Mouse (Mus musculus): ENCODE measurements around the gene Tufm. TPM values are rescaled to one million over a fixed set of nuclear protein-coding genes. Genes with fewer than 3 reads are reported as not detected.

Gene Tufm
- total and polyA plus RNA-seq, 2 experiments = 90.8 to 163 TPM

- H3K79me2 ChIP-seq (ENCODE audit: control insufficient read depth, insufficient read depth, low read length) = peaks cover 4% of the 10 kb centered on the region; the same call in 1 of the 2 replicates
- peak within 1 kb of the TSS; percentile 96 for H3K4me3 ChIP-seq (ENCODE audit: insufficient read depth, low read depth, low read length)
- H3K4me1 ChIP-seq (ENCODE audit: control insufficient read depth, insufficient read depth, low read length) = no peaks in the 10 kb centered on the region; the same call in 1 of the 2 replicates
- DNase-seq (ENCODE audit: extremely low read depth, low read depth, low spot score) = peak; percentile 89
- 2% methylated on average over 48 of the region's 72 CpGs for WGBS
- H3K9ac ChIP-seq (ENCODE audit: low read depth, low read length) = peak within 1 kb of the TSS; percentile 97
- no peaks in the 10 kb centered on the region for H3K27me3 ChIP-seq (ENCODE audit: control insufficient read depth, insufficient read depth, low read length)
- TF ChIP-seq POLR2A (IDR thresholded peaks at IDR 0.05; ENCODE audit: extremely low read depth, insufficient read depth, low read length) (0 out of 2 replicates have a peak, but pooled peaks have one; percentile 29), CTCF (IDR thresholded peaks at IDR 0.05; ENCODE audit: low read depth, low read length) (peak; percentile 74)
- H3K36me3 ChIP-seq (ENCODE audit: control insufficient read depth, insufficient read depth, low read length) = peaks cover 26% of the 10 kb centered on the region
- peak within 1 kb of the TSS; percentile 91 for H3K27ac ChIP-seq (replicated peaks; ENCODE audit: insufficient read depth, low read depth, low read length)
These were observed 16.2 kb downstream of the Tufm start, which contains the start of gene Atxn2l for GRCm38 (mm10) chr7:126503273-126503878. Gene Atxn2l, minus strand, starts transcription at chr7:126503437.

- DNase-seq (ENCODE audit: extremely low read depth, low read depth, low spot score) = no peak
- 49% methylated on average over 2 of the region's 2 CpGs for WGBS
- no peak overlapping the region for H3K27ac ChIP-seq (replicated peaks; ENCODE audit: insufficient read depth, low read depth, low read length)
- no peaks in the 10 kb centered on the region for H3K27me3 ChIP-seq (ENCODE audit: control insufficient read depth, insufficient read depth, low read length)
- no peak for TF ChIP-seq POLR2A (IDR thresholded peaks at IDR 0.05; ENCODE audit: extremely low read depth, insufficient read depth, low read length)
- no peak for TF ChIP-seq CTCF (IDR thresholded peaks at IDR 0.05; ENCODE audit: low read depth, low read length)
- peaks cover 13% of the 10 kb centered on the region for H3K36me3 ChIP-seq (ENCODE audit: control insufficient read depth, insufficient read depth, low read length)
- H3K9ac ChIP-seq (ENCODE audit: low read depth, low read length) = no peak overlapping the region
- H3K4me3 ChIP-seq (ENCODE audit: insufficient read depth, low read depth, low read length) = no peak overlapping the region
- H3K4me1 ChIP-seq (ENCODE audit: control insufficient read depth, insufficient read depth, low read length) = no peaks in the 10 kb centered on the region; the same call in 1 of the 2 replicates
- H3K79me2 ChIP-seq (ENCODE audit: control insufficient read depth, insufficient read depth, low read length) = peaks cover 4% of the 10 kb centered on the region; the same call in 1 of the 2 replicates
These were observed 17.8 kb downstream of the Tufm start for GRCm38 (mm10) chr7:126504913-126505312.

GRCm38 (mm10) chr7:126507126-126507778, 20.1 kb downstream of the Tufm start:
- TF ChIP-seq POLR2A (IDR thresholded peaks at IDR 0.05; ENCODE audit: extremely low read depth, insufficient read depth, low read length) = no peak
- no peak for TF ChIP-seq CTCF (IDR thresholded peaks at IDR 0.05; ENCODE audit: low read depth, low read length)
- Histone ChIP-seq H3K4me3 (ENCODE audit: insufficient read depth, low read depth, low read length) (no peak overlapping the region), H3K27me3 (ENCODE audit: control insufficient read depth, insufficient read depth, low read length) (no peaks in the 10 kb centered on the region), H3K36me3 (ENCODE audit: control insufficient read depth, insufficient read depth, low read length) (no peaks in the 10 kb centered on the region), H3K9ac (ENCODE audit: low read depth, low read length) (no peak overlapping the region), H3K79me2 (ENCODE audit: control insufficient read depth, insufficient read depth, low read length) (no peaks in the 10 kb centered on the region), H3K4me1 (ENCODE audit: control insufficient read depth, insufficient read depth, low read length) (no peaks in the 10 kb centered on the region), H3K27ac (replicated peaks; ENCODE audit: insufficient read depth, low read depth, low read length) (no peak overlapping the region)
- 82% methylated on average over 8 of the region's 8 CpGs for WGBS
- no peak for DNase-seq (ENCODE audit: extremely low read depth, low read depth, low spot score)

GRCm38 (mm10) chr7:126511287-126511686, 24.1 kb downstream of the Tufm start:
- no peaks in the 10 kb centered on the region for H3K27me3 ChIP-seq (ENCODE audit: control insufficient read depth, insufficient read depth, low read length)
- H3K4me1 ChIP-seq (ENCODE audit: control insufficient read depth, insufficient read depth, low read length) = no peaks in the 10 kb centered on the region
- H3K36me3 ChIP-seq (ENCODE audit: control insufficient read depth, insufficient read depth, low read length) = no peaks in the 10 kb centered on the region
- no peaks in the 10 kb centered on the region for H3K79me2 ChIP-seq (ENCODE audit: control insufficient read depth, insufficient read depth, low read length)
- WGBS = 82% methylated on average over 3 of the region's 3 CpGs
- H3K9ac ChIP-seq (ENCODE audit: low read depth, low read length) = no peak overlapping the region
- DNase-seq (ENCODE audit: extremely low read depth, low read depth, low spot score) = no peak
- H3K4me3 ChIP-seq (ENCODE audit: insufficient read depth, low read depth, low read length) = no peak overlapping the region
- no peak overlapping the region for H3K27ac ChIP-seq (replicated peaks; ENCODE audit: insufficient read depth, low read depth, low read length)
- TF ChIP-seq POLR2A (IDR thresholded peaks at IDR 0.05; ENCODE audit: extremely low read depth, insufficient read depth, low read length) = no peak
- TF ChIP-seq CTCF (IDR thresholded peaks at IDR 0.05; ENCODE audit: low read depth, low read length) = no peak

- no peak for DNase-seq (ENCODE audit: extremely low read depth, low read depth, low spot score)
- TF ChIP-seq POLR2A (IDR thresholded peaks at IDR 0.05; ENCODE audit: extremely low read depth, insufficient read depth, low read length) = no peak
- TF ChIP-seq CTCF (IDR thresholded peaks at IDR 0.05; ENCODE audit: low read depth, low read length) = no peak
- 94% methylated on average over 5 of the region's 5 CpGs for WGBS
- H3K79me2 ChIP-seq (ENCODE audit: control insufficient read depth, insufficient read depth, low read length) = no peaks in the 10 kb centered on the region
- no peak overlapping the region for H3K4me3 ChIP-seq (ENCODE audit: insufficient read depth, low read depth, low read length)
- no peaks in the 10 kb centered on the region for H3K36me3 ChIP-seq (ENCODE audit: control insufficient read depth, insufficient read depth, low read length)
- no peaks in the 10 kb centered on the region for H3K27me3 ChIP-seq (ENCODE audit: control insufficient read depth, insufficient read depth, low read length)
- H3K27ac ChIP-seq (replicated peaks; ENCODE audit: insufficient read depth, low read depth, low read length) = no peak overlapping the region
- no peak overlapping the region for H3K9ac ChIP-seq (ENCODE audit: low read depth, low read length)
- no peaks in the 10 kb centered on the region for H3K4me1 ChIP-seq (ENCODE audit: control insufficient read depth, insufficient read depth, low read length)
These were observed 31.2 kb downstream of the Tufm start for GRCm38 (mm10) chr7:126518261-126518941.
